Mouse (Mus musculus): ENCODE data around the gene Adamts9. TPM values are rescaled to one million over a fixed set of nuclear protein-coding genes. Genes with fewer than 3 reads are reported as not detected.

Gene Adamts9
- total RNA-seq, 2 experiments from 2014 or later = 8.7 to 8.9 TPM

DNA sequence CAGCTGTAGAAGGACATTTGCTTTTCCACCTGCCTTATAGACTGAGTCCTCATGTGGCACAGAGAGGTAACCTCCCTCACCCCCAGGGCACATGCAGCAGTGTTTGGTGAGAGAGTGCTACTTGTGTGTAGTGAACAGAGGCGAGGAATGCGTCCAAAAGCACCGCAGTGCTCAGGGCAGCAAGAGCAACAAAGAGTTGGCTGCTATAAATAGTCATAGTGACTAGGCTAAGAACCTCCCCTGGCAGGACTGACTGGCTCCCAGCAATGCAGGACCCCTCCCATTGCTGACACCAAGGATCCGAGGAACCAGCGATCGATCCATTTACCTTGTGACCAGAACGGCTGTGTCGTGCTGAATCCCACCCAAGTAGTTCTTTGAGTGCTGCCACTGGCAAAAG lies 33.9 kb downstream of the Adamts9 start:
- Histone ChIP-seq H3K27ac (0 out of 2 replicates have a peak overlapping the region, but pooled peaks have one; percentile 23), H3K4me3 (no peak overlapping the region)
- TF ChIP-seq CTCF (conservative IDR thresholded peaks at IDR 0.05) = no peak
- no peak for DNase-seq (ENCODE audit: low spot score in 2 of 2)

DNA sequence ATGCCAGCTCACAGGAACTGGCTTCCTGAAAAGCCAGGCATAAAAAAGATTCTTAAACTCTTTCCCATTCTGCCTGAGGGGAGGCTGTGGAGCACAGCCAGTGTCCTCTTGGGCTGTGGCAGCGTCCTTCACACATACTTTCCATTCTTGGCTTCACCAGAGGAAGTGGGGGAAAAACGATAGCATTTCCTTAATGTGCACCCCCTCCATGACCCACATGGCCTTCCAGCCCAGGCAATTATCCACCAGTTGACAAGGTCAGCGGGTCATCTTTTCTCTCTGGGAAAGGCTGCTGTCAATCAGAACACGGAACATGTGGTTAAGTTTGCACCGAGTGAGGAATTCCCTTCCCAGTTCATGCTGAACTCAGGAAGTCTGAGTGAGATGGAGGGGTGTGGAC lies 37.4 kb downstream of the Adamts9 start:
- Histone ChIP-seq H3K27ac (no peak overlapping the region), H3K4me3 (no peak overlapping the region)
- no peak for TF ChIP-seq CTCF (conservative IDR thresholded peaks at IDR 0.05)
- DNase-seq (ENCODE audit: low spot score in 2 of 2) = no peak

DNA sequence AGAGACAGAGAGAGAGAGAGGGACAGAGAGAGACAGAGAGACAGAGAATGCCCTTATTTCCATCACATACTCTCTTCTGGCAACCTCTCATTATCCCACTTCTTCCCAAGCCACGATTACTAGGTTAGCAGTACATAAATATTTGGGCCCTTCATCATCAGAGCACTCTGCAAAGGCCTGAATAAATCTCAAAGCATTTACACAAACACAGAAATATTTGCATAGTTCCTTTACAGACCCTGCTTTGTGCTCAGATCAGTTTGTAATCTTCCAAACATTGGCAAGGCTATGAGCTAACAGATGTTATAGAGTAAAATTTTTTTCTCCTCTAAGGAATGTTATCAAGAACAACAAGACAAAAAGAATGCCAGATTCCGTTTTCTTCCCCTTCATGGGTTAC lies 38.8 kb downstream of the Adamts9 start:
- TF ChIP-seq CTCF (conservative IDR thresholded peaks at IDR 0.05) = no peak
- Histone ChIP-seq H3K27ac (no peak overlapping the region), H3K4me3 (no peak overlapping the region)
- no peak for DNase-seq (ENCODE audit: low spot score in 2 of 2)

DNA sequence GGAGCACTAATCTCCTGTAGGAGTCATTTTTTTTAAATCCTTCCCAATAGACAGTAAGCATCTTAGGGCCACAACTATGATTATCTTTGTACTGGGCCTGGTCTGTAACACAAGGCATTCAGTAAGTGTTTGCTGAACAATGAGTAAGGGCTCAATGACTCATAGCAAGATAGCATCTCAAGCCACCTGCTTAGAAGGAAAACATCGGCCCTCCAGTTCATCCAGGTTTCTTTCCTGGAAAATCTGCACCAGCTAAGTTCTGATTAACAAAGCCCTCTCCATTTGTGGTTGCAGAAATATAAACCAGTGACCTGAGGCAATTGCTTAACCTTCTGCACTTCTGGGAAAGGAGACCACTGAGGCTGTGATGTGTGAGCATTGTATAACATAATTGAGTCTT lies 39.3 kb downstream of the Adamts9 start:
- H3K27ac ChIP-seq = no peak overlapping the region
- no peak for DNase-seq (ENCODE audit: low spot score in 2 of 2)
- TF ChIP-seq CTCF (conservative IDR thresholded peaks at IDR 0.05) = no peak

DNA sequence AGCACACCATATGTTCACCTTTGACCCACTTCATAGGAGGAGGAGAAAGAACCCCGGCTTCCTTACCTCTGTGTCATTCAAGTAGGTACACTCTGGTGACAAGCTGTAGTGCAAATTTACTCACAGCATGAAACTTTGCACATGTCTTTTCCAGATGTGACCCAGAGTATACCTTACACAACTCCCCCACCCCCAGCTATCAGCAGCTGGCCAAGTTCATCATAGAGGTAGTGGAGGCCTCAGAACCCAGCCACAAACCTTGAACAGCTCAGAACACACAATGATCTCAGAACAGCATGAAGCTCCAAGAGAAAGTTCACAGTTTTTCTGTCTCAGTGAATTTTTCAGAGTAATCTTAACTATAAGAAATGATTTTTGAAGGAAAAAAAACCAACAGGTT lies 51.8 kb downstream of the Adamts9 start:
- Histone ChIP-seq H3K4me3 (no peak overlapping the region), H3K27ac (no peak overlapping the region)
- no peak for TF ChIP-seq CTCF (conservative IDR thresholded peaks at IDR 0.05)
- DNase-seq (ENCODE audit: low spot score in 2 of 2) = no peak

More for the DNA sequence above, 39.3 kb downstream of the Adamts9 start:
- no peak overlapping the region for H3K4me3 ChIP-seq

DNA sequence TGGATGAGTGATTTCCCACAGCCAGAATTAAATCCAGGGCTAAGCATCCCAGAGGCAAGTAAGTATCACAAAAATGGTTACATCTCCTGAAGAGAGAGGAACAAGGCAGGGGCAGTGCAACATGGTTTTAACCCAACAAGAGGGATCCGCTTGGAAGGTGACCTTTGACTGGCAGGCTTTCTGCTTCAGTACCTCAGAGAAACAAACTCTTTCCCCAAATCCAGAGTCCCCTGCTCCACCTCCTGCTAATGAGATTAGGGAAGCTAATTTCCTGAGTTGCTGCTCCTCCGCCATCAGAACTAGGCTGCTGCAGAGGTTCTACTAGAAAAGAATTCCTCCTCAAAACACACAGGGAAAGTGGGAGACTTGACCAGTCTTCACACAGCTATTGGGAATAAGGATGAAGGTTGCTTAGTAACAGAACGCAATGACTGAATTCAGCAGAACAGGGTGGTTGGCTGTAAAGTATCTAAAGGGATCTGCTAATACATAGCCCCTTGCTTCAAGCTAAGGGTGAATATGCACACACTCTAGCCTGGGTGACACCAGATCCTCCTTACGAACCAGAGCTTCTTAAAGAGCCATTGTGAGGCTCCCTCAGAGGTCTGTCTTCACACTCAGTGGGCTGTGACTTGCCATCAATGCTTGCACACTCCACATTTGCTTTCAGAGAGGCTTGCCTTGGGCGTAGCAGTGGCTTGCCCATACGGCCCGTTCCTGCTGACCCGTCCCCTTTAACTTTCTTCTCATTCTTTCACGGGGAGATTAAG lies 60.0 kb downstream of the Adamts9 start:
- H3K27ac ChIP-seq = no peak overlapping the region
- H3K4me3 ChIP-seq = no peak overlapping the region
- TF ChIP-seq CTCF (conservative IDR thresholded peaks at IDR 0.05) = no peak
- no peak for DNase-seq (ENCODE audit: low spot score in 2 of 2)

DNA sequence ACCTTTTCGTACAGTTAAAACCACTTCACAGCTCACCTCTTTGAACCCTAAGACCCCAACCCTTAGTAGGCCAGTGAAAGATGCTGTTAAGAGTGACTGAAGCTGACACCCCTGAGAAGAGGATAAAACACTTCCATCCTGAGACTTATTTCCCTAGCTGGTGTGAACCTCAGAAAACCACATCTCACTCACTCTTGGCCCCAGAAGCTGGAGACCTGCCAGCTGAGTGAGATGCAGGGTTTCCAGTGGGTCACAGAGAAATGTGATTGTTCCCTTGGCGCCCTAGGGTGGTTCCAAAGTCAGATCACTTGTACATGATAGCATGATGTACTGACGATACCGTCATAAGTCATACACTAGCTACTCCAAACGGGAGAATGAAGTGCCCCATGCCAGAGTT lies 60.8 kb downstream of the Adamts9 start:
- Histone ChIP-seq H3K4me3 (no peak overlapping the region), H3K27ac (no peak overlapping the region)
- no peak for DNase-seq (ENCODE audit: low spot score in 2 of 2)
- no peak for TF ChIP-seq CTCF (conservative IDR thresholded peaks at IDR 0.05)

DNA sequence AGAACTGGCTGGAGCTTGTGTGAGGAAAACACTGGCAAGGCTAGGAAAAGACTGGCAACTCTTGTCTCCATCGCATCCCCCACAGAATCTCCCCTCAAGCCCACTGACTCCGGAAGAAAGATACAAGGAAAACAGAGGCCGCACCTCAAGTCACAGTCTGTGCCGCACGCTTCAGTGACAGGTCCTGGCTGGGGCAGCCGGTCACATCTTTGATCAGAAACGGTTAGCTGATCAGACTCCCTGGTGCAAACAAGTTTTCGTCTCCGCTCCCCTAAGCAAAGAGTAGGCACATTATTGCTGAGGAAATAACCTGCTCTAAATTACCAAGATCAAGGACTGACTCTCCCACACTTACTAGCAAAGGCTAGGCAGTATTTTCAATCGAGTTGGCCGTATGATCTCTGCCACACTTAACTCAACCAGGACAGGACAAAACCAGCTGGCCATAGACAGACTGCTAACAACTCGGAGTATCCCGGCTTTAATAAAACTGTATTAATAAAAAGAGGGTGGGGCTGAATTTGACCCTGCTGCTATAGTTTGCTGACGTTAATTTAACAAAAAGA lies 63.5 kb downstream of the Adamts9 start:
- DNase-seq (ENCODE audit: low spot score in 2 of 2) = no peak
- no peak for TF ChIP-seq CTCF (conservative IDR thresholded peaks at IDR 0.05)
- H3K4me3 ChIP-seq = no peak overlapping the region
- no peak overlapping the region for H3K27ac ChIP-seq

DNA sequence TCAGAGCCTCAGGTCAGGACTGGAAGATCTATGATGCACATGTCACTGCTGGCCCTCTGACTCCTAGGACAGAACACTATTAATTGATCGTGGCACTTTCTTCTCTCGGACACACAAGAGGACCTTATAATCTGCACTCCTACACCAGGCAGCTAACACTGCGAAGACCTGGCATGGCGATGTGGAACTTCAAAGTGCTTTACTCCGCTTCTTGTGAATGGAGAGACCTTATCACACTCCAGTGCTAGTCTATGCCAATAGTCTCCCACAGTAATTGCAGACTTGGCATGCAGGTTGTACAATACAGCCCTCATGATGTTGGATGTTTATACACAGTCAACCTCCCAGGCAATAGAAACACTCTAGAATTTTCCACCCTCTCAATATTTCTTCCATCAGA lies 64.5 kb downstream of the Adamts9 start:
- TF ChIP-seq CTCF (conservative IDR thresholded peaks at IDR 0.05) = no peak
- Histone ChIP-seq H3K27ac (no peak overlapping the region), H3K4me3 (no peak overlapping the region)
- DNase-seq (ENCODE audit: low spot score in 2 of 2) = no peak

DNA sequence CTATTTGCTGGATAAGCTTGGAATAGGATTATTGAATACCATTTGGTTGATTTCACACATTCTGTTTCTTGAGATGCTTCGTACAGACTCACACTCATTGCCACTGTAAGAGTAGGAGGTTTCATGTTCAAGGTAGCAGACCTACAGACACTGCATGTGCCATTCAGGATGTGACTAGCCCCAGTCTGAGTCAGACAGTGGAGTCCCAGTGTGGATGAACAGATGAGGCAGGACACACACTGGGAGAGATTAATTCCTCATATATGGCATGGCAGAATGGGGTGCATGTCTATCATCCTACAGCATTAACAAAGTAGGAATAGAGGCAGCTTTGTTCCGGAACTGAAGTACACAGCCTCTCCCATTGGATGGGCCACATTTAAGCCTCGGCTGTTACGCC lies 66.1 kb downstream of the Adamts9 start:
- TF ChIP-seq CTCF (conservative IDR thresholded peaks at IDR 0.05) = no peak
- no peak overlapping the region for H3K4me3 ChIP-seq
- DNase-seq (ENCODE audit: low spot score in 2 of 2) = no peak
- no peak overlapping the region for H3K27ac ChIP-seq

DNA sequence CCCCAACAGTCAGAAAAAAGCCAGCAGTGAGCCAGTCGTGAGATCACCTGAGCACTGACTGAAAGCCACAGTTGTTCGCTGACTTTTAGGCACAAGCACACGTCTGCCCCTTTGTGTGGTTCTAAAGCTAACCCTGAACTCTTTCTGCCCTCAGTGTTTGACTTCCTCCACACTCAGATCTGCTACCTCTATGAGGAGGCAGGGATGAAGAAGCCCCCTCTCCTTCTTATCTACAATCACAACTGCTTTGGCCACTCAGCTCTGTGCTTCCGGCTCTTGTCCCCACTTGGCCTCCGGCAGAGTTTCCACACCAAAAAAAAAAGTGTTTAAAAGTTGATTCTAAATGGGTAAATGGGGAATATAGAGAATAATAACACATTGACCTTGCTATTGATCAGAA lies 67.2 kb downstream of the Adamts9 start:
- DNase-seq (ENCODE audit: low spot score in 2 of 2) = no peak
- TF ChIP-seq CTCF (conservative IDR thresholded peaks at IDR 0.05) = no peak
- Histone ChIP-seq H3K4me3 (no peak overlapping the region), H3K27ac (no peak overlapping the region)

DNA sequence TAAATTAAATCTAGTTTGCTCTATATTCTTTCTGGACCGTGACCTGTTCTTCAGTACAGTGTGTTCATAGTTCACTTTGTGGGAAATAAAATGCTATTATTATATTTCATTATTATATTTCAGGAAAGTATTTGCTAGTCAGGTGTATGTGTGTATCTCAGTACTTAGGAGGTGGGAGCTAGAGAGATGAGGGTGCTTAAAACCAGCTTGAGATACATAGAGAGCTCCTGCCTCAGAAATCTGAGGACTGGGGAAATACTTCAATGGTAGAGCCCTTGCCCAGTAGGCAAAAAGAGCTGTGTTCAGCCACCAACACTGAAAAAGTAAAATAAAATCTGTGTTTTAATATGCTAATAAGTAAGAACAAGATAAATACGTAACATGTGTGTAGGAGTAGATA lies 68.0 kb downstream of the Adamts9 start:
- Histone ChIP-seq H3K4me3 (no peak overlapping the region), H3K27ac (no peak overlapping the region)
- DNase-seq (ENCODE audit: low spot score in 2 of 2) = no peak
- no peak for TF ChIP-seq CTCF (conservative IDR thresholded peaks at IDR 0.05)

DNA sequence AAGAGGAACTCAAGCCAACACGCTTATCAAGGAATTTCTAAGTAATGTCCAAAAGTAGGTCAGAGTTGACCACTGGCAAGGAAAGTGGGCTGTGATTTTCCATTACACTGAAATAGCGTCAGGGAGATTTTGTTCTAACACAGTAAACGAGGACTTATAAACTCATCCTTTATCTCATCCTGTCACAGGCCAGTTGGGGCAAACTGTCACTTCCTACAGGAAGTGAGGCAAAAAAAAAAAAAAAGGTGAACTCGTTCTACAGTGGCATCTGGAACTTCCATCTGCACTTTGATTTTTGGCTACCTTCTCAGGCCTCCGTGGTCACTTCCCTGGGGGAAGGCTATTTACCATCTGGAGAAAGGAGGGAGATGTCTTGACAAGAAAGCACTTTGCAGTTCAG lies 68.4 kb downstream of the Adamts9 start:
- H3K27ac ChIP-seq = no peak overlapping the region
- H3K4me3 ChIP-seq = no peak overlapping the region
- no peak for TF ChIP-seq CTCF (conservative IDR thresholded peaks at IDR 0.05)
- no peak for DNase-seq (ENCODE audit: low spot score in 2 of 2)

DNA sequence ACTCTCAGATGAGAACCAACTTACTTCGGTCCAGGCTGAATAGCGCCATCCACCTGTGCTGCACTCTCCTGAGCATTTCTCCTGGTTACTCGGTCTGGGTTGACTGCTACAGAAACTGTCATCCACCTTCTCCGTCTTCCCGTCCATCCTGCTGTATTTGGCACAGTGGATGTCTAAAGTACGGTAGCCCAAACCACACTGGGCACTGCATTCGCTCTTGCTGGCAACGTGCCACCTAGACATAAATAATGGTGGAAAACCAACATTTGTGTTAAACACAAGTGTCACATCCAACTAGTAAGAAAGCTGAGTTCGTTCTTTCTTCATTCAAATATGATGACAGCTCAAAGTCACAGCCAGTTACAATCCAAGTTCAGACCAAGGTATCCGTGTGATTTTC lies 70.5 kb downstream of the Adamts9 start:
- DNase-seq (ENCODE audit: low spot score in 2 of 2) = no peak
- Histone ChIP-seq H3K27ac (no peak overlapping the region), H3K4me3 (no peak overlapping the region)
- TF ChIP-seq CTCF (conservative IDR thresholded peaks at IDR 0.05) = no peak
